Mouse (Mus musculus) embryonic facial prominence, embryonic 11.5 days (tissue): ENCODE data around the gene Chic1. TPM values are rescaled to one million over a fixed set of nuclear protein-coding genes. Genes with fewer than 3 reads are reported as not detected.

Experiments used
- ATAC-seq: fragments of 200-750 bp; cut with Nextera tagmentation; replicated peaks from 2 replicates; pipeline ENCODE4 v1.8.0; 2017; ENCODE audit warnings: low read depth; ENCODE audit not compliant: insufficient number of reproducible peaks, low FRiP score, low TSS enrichment
- DNase-seq: peaks from one replicate; pipeline ENCODE4 v3.0.0-alpha.2; 2015; ENCODE audit warnings: low spot score
- H3K27ac ChIP-seq: fragments of 300-500 bp; sonication (generic); replicated peaks from 2 replicates; pipeline ENCODE4 v1.5.1; 2014; ENCODE audit warnings: mild to moderate bottlenecking, low read depth, low read length, control low read depth
- H3K27me3 ChIP-seq: fragments of 300-500 bp; sonication (generic); 2 replicates; pipeline ENCODE4 v1.6.1; 2014; ENCODE audit warnings: mild to moderate bottlenecking, low read length, moderate library complexity, mixed read lengths; ENCODE audit not compliant: control insufficient read depth, insufficient read depth
- H3K36me3 ChIP-seq: fragments of 300-500 bp; sonication (generic); replicated peaks from 2 replicates; pipeline ENCODE4 v1.6.1; 2014; ENCODE audit warnings: low read depth, mild to moderate bottlenecking, low read length, moderate library complexity, mixed read lengths; ENCODE audit not compliant: control insufficient read depth, insufficient read depth
- H3K4me1 ChIP-seq: fragments of 300-500 bp; sonication (generic); 2 replicates; pipeline ENCODE4 v1.6.1; 2014; ENCODE audit warnings: low read length, mixed read lengths; ENCODE audit not compliant: control insufficient read depth, insufficient read depth
- H3K4me2 ChIP-seq: fragments of 300-500 bp; sonication (generic); 2 replicates; pipeline ENCODE4 v1.6.1; 2014; ENCODE audit warnings: low read depth, mild to moderate bottlenecking, control low read depth, low read length, moderate library complexity
- H3K4me3 ChIP-seq: fragments of 300-500 bp; sonication (generic); 2 replicates; pipeline ENCODE4 v1.5.1; 2014; ENCODE audit warnings: low read depth, low read length, control low read depth
- H3K9ac ChIP-seq: fragments of 300-500 bp; sonication (generic); replicated peaks from 2 replicates; pipeline ENCODE4 v1.6.1; 2014; ENCODE audit warnings: mild to moderate bottlenecking, control low read depth, low read length
- H3K9me3 ChIP-seq: fragments of 300-500 bp; sonication (generic); replicated peaks from 2 replicates; pipeline ENCODE4 v1.6.1; 2016; ENCODE audit warnings: mild to moderate bottlenecking, low read length, inconsistent platforms, mixed read lengths; ENCODE audit not compliant: control insufficient read depth
- WGBS: fragments of 180-500 bp; shearing (Covaris S2); extraction: QIAGEN DNeasy Blood & Tissue Kit; methylation state at CpG from one replicate; pipeline ENCODE4 v1.1.7; 2014; 5-methylcytosine and 5-hydroxymethylcytosine counted together
- polyA plus RNA-seq: library from polyadenylated mRNA; unstranded; fragments of >200 nt; fragmentation: Nextera tagmentation; extraction: Ambion mirVana; gene quantifications from 2 replicates; pipeline ENCODE4 v1.2.1, GENCODE M21; 2014

Gene Chic1
- polyA plus RNA-seq, result 3.8 and 4.1 TPM in 2 replicates

DNA sequence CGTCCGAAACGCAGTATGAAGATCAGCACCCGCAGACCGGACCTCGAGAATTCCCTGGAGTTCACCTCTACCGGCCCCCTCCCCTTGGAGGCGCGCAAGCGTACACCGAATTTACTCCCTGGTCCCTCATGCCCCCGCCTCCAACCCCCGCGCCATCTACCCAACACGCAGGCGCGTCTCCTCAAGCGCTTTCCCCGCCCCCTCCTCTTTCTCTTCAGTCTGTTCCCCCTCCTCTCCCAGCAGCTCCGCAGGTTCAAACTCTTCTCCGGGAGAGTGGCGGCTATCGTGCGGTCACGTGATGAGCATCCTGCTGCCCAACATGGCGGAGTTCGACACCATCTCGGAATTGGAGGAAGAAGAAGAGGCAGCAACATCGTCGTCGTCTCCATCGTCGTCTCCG lies at the start of gene Chic1:
TSS of gene Chic1 (plus strand) at position 190 of the 400 bp plus-strand sequence.
- no peaks in the 10 kb centered on the region for H3K9me3 ChIP-seq
- 15% methylated on average over 34 of the region's 34 CpGs for WGBS
- peak within 1 kb of the TSS; percentile 67 for H3K9ac ChIP-seq
- H3K4me3 ChIP-seq, result peak within 1 kb of the TSS; percentile 56
- H3K4me2 ChIP-seq, result peak within 1 kb of the TSS; percentile 40
- no peaks in the 10 kb centered on the region for H3K36me3 ChIP-seq
- no peak within 1 kb of the TSS for H3K27ac ChIP-seq
- peaks cover 5% of the 10 kb centered on the region for H3K27me3 ChIP-seq
- no peaks in the 10 kb centered on the region for H3K4me1 ChIP-seq
- peak; percentile 87 for DNase-seq
- peak; percentile 92 for ATAC-seq

GRCm38 (mm10) chrX:103308262-103308661 lies 48.0 kb upstream of the Chic1 start:
- H3K36me3 ChIP-seq, result no peaks in the 10 kb centered on the region
- no peak overlapping the region for H3K4me3 ChIP-seq
- ATAC-seq (no peak), DNase-seq (no peak)
- H3K27me3 ChIP-seq, result no peaks in the 10 kb centered on the region; the same call in 1 of the 2 replicates
- H3K9me3 ChIP-seq, result no peaks in the 10 kb centered on the region
- no peak overlapping the region for H3K27ac ChIP-seq
- H3K4me1 ChIP-seq, result no peaks in the 10 kb centered on the region
- H3K4me2 ChIP-seq, result no peak overlapping the region
- H3K9ac ChIP-seq, result no peak overlapping the region
- WGBS, result 93% methylated on average over 1 of the region's 1 CpGs

DNA sequence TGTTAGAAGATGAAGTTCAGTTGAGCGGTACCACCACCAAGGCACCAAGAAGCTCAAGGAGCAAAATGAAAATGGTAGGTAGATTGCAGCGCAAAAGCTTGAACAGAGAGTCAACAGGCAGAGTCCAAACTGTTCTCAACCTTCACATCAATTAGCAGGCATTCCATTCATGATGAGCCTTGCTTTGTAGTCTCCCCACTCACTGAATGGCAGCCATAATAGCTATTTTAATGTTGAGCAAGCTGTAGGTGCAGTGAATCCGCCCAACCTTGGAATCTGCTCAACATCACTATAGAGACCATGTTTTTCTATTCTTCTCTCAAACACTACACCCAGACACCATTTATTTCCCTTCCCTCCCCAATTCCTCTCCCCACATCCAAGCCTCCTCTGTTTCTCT lies 44.6 kb upstream of the Chic1 start:
- no peak overlapping the region for H3K27ac ChIP-seq
- no peak overlapping the region for H3K4me2 ChIP-seq
- H3K9ac ChIP-seq, result no peak overlapping the region
- no peak overlapping the region for H3K4me3 ChIP-seq
- DNase-seq (no peak), ATAC-seq (no peak)
- no peaks in the 10 kb centered on the region for H3K4me1 ChIP-seq
- H3K9me3 ChIP-seq, result no peaks in the 10 kb centered on the region
- no peaks in the 10 kb centered on the region for H3K36me3 ChIP-seq
- no peaks in the 10 kb centered on the region; the same call in 1 of the 2 replicates for H3K27me3 ChIP-seq
- WGBS, result 78% methylated on average over 3 of the region's 3 CpGs

GRCm38 (mm10) chrX:103314146-103314545 lies 42.1 kb upstream of the Chic1 start:
- WGBS, result 83% methylated on average over 6 of the region's 6 CpGs
- no peak overlapping the region for H3K9ac ChIP-seq
- H3K4me3 ChIP-seq, result no peak overlapping the region
- DNase-seq (no peak), ATAC-seq (no peak)
- no peaks in the 10 kb centered on the region for H3K4me1 ChIP-seq
- peaks cover 6% of the 10 kb centered on the region for H3K27me3 ChIP-seq
- no peaks in the 10 kb centered on the region for H3K36me3 ChIP-seq
- no peak overlapping the region for H3K27ac ChIP-seq
- no peaks in the 10 kb centered on the region for H3K9me3 ChIP-seq
- no peak overlapping the region for H3K4me2 ChIP-seq

GRCm38 (mm10) chrX:103321146-103321545 lies 35.1 kb upstream of the Chic1 start, which contains the start of gene Cdx4:
TSS of gene Cdx4 (plus strand) at chrX:103321398.
- WGBS, result 21% methylated on average over 13 of the region's 13 CpGs
- Histone ChIP-seq H3K4me1 (no peaks in the 10 kb centered on the region), H3K9ac (no peak within 1 kb of the TSS), H3K4me2 (no peak within 1 kb of the TSS), H3K36me3 (no peaks in the 10 kb centered on the region), H3K27me3 (peaks cover 34% of the 10 kb centered on the region), H3K9me3 (no peaks in the 10 kb centered on the region), H3K4me3 (peak within 1 kb of the TSS; percentile 6; the same call in 1 of the 2 replicates), H3K27ac (no peak within 1 kb of the TSS)
- ATAC-seq (no peak), DNase-seq (no peak)

GRCm38 (mm10) chrX:103325900-103326299 lies 30.4 kb upstream of the Chic1 start:
- DNase-seq (no peak), ATAC-seq (no peak)
- H3K9ac ChIP-seq, result no peak overlapping the region
- no peak overlapping the region for H3K4me3 ChIP-seq
- no peaks in the 10 kb centered on the region for H3K4me1 ChIP-seq
- no peaks in the 10 kb centered on the region for H3K9me3 ChIP-seq
- no peak overlapping the region for H3K27ac ChIP-seq
- peaks cover 26% of the 10 kb centered on the region for H3K27me3 ChIP-seq
- H3K36me3 ChIP-seq, result no peaks in the 10 kb centered on the region
- H3K4me2 ChIP-seq, result no peak overlapping the region
- 81% methylated on average over 3 of the region's 3 CpGs for WGBS

DNA sequence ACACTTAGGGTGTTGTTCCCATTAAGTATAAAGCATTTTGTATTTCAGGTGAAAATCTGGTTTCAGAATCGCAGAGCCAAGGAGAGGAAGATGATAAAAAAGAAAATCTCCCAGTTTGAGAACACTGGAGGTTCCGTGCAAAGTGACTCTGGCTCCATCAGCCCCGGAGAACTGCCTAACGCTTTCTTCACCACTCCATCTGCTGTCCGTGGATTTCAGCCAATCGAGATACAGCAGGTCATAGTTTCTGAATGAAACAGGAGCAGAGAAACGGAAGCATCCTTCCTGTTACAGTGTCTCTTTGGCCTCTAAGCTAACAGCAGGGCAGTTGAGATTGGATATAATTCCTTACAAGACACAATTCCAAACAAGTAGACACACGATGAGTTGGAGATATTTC lies 26.9 kb upstream of the Chic1 start:
- Histone ChIP-seq H3K27ac (no peak overlapping the region), H3K4me1 (no peaks in the 10 kb centered on the region), H3K4me2 (no peak overlapping the region), H3K27me3 (peaks cover 3% of the 10 kb centered on the region; the same call in 1 of the 2 replicates), H3K4me3 (no peak overlapping the region), H3K9me3 (no peaks in the 10 kb centered on the region), H3K36me3 (no peaks in the 10 kb centered on the region), H3K9ac (no peak overlapping the region)
- DNase-seq, result no peak
- WGBS, result 60% methylated on average over 8 of the region's 8 CpGs
- no peak for ATAC-seq

DNA sequence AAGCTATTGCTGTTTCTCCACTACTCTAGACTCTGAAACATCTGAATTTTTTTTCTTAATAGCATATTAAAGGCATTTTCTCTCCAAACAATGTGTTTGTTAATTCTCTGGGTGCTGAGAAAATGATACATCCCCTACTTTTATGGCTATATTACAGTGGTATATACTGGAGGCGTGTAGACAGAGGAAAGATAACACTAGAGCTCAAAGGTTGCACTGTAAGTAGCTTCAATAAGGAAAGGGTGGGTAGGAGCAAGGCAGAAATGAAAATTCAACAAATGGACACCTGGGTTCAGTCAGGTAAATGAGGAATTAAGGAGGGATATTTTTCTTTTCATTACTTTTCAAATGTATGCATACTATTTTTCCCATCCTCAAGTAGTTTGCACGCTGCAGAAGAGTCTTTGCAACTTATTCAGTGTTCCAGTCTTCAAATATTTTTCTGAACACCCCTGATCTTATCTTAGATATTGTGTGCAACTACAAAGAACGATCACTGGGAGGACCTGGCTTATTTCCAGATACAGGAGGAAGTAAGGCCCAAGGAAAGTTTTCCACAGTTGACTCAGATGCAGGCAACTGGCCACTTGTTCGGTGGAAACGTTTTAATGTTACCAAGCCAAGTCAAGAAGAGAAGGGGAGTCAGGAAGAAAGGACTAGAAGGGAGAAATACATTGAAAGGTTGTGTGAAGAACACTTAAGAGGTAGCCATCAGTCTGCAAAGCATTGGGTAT lies 25.0 kb upstream of the Chic1 start:
- no peak overlapping the region for H3K27ac ChIP-seq
- no peaks in the 10 kb centered on the region for H3K9me3 ChIP-seq
- no peaks in the 10 kb centered on the region for H3K27me3 ChIP-seq
- no peak overlapping the region for H3K4me2 ChIP-seq
- no peak overlapping the region for H3K9ac ChIP-seq
- no peaks in the 10 kb centered on the region for H3K36me3 ChIP-seq
- ATAC-seq (no peak), DNase-seq (no peak)
- H3K4me3 ChIP-seq, result no peak overlapping the region
- WGBS, result 82% methylated on average over 5 of the region's 5 CpGs
- H3K4me1 ChIP-seq, result no peaks in the 10 kb centered on the region
